Mouse (Mus musculus) induced T-regulatory cell, adult 2 months (primary cell): ENCODE data around the gene Rnf114.
A peak's percentile ranks its signal among the peaks of the same experiment; 100 is the strongest.

Experiments
- DNase-seq: peaks from one replicate; pipeline ENCODE4 v3.0.0-alpha.2; 2012; ENCODE audit warnings: low read depth

The Rnf114 gene

DNA sequence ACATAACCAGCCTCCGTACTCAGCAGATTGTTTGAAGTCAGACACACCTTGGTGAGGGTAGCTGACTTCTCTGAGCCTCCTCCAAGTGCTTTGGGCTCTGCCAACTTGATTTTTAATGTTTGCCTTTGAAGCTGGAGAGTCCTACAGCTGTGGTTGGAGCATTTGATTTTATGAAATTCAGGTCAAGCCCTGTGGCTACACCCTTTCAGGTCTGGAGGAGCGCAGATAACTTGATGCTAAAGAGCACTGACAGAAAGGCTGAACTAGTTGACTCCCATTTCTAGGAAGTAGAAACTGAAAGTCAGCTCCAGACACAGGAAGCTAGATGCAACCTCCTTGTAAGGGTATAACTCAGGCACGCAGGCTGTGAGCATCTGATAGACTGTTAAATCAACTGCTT, 12.7 kb downstream of the Rnf114 start:
- peak; percentile 93 for DNase-seq

DNA sequence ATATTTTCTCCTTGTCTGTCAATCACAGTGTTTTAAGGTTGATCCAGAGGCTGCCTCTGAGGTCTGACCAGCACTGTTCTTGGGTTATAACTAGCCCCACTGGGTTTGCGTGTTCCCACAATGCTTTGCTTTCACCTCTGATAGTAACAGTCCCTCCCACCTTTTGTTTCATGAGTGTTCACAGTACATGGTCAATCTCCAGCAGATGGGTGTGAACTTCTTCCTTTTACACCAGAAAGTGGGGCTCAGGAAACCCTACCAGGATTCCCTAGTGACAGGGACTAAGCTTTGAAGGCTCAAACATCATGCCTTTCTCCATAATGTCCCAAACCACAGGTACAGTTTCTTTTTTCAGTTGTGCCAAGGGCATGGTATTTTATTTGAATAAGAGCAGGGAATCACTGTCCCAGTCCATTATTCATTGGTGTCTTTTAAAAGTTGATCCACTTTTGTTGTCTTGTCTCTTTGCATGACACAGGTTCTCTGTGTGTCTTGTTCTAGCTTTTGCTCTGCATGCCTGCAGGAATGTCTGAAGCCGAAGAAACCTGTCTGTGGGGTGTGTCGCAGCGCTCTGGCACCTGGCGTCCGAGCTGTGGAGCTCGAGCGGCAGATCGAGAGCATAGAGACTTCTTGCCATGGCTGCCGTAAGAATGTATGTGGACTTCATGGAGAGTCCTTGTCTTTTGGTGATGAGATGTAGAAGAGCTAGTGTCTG, 14.3 kb downstream of the Rnf114 start:
- no peak for DNase-seq

DNA sequence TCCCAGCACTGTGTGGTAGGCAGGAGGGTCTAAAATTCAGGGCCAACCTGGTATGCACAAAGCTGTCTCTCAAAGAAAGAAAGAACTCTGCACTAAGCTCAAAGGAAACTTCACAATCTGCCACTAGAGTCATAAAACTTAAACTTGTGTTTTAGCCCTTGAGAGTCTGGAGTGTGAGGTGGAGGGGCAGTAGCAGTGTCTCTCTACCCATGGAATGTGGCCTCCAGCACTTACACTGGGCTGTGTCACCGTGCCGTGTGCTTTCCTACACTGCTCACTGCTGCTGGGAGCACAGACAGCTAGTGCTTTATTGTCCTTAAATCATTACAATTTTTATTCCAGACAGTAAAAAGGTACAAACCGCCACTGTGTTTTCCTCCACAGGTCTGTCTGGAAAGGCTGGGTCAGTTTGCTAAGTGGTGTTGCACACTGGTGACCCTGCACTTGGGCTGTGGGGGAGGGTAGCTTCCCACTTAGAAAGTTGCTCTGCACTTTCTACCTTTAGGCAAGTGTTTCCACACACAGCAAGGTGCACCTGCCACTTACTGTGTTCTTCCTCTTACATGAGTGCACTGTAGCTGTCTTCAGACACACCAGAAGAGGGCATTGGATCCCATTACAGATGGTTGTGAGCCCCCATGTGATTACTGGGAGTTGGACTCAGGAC, 15.4 kb downstream of the Rnf114 start:
- no peak for DNase-seq

DNA sequence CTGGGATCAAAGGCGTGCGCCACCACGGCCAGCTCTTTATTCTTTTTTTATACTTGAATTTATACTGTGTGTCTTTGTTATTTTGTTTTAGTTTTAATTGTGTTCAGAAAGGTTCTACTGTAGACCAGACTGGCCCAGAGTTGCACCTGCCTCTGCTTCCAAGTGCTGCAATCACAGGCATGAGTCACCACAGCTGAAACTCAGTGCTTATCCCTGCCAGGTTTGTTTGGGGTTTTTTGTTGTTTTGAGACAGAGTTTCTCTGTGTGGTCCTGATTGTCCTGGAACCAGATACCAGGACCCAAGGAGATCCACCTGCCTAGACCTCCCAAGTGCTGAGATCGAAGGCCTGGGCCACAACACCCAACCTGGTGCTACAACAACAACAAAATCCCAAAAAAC, 16.1 kb downstream of the Rnf114 start:
- DNase-seq = no peak

DNA sequence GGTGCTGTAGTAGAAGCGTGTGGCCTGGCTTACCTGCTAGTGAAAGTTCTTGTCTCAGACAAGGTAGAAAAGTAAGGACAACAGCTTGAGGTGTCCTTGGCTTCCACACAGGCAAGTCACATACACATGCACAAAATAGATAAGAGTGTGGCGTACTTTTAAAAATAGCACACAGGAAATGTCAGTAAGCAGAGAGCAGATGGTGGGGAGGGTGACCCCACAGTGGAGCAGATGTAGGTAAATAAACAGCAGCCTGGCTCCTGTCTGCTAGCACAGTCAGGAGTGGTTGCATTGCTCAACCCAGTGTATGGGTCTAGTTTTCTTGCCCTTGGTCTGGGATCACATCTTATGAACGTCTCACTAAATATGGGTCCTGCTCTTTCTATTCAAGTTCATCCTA, 18.0 kb downstream of the Rnf114 start:
- DNase-seq = no peak

DNA sequence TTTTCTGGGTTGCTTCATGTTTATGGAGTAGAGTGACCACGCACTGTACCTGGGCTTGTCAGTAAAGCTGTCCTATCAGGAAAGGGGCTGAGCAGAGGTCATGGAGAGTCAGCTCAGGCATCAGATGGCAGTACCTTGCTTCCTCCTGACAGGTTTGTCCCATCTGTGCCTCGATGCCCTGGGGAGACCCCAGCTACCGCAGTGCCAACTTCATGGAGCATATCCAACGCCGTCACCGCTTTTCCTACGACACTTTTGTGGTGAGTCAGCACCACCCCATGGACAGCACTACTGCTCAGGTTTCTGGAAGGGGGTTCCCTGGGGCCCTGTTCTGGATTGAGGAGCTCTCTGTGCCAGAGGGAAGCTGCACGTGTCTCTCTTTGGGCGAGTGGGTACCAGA, 19.9 kb downstream of the Rnf114 start:
- no peak for DNase-seq

DNA sequence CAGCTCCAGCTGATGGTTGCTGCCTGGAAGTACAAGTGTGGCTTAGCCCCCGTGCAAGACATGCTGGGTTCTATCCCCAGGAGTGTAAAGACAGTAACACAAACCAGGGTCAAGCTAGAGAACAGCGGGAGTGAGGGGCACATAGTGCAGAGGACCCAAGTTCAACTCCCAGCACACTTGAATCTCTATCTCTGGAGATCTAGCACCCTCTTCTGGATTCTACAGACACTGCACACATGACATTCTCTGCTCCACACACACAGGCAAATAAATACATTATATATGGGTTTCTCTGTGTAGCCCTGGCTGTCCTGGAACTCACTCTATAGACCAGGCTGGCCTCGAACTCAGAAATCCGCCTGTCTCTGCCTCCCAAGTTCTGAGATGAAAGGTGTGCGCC, 20.5 kb downstream of the Rnf114 start:
- peak; percentile 74 for DNase-seq

DNA sequence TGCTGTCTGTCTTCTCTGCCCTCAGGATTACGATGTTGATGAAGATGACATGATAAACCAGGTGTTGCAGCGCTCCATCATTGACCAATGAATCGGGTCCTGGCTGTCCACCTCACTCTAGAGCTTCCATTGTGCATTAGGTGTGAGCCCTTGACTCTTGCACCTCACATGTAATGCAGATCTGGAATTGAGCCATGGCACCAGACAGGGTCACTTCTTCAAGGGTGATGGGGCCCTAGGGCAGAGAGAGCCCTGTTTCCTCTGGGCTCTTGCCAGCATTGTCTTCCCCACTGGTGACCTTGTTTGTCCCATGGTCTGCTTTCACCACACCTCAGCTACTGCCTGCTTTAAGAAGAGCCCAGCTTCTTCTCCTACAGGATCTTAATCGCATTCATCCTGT, 22.2 kb downstream of the Rnf114 start:
- no peak for DNase-seq

DNA sequence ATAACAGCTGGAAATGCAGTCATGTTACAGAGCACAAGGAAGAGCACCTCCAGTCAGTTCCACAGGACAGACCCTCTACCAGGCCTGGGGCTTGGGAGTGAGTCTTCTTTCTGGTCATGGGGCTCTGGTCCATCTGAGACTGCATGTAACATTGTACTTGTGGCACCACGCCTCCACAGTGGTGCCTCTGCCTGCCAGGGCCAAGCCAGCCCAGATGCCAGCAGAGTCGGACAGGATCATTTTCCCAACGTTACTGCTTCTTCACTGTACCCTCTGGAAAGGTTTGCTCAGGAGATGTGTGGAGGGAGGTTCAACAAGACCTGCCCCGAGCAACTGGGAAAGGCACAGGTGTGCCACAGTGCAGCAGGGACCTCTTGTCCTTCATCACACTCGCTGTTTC, 23.2 kb downstream of the Rnf114 start:
- no peak for DNase-seq

DNA sequence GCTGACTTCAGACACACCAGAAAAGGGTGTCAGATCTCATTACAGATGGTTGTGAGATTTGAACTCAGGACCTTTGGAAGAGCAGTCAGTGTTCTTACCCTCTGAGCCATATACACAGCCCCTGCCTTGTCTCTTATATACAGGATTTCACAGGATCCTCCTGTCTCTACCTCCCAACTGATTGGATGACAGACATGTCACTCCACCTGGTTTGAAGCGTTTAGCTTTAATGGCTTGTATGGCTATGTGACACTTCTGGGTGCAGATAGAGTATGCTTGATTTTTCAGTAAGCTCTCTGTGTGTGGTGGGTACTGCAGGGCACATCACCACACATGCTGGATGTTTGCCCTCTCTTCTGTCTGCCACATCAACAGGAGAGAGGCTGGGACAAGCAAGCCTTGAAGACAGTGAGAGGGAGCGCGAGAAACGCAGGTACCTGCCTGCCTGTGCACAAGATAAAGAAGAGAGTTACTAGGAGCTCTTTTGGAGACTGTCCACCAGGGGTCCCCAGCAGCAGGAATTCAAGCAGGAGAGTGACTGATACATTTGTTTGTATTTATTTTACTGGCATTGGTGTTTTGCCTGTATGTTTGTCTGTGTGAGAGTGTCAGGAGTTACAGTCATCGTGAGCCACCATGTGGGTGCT, 27.3 kb downstream of the Rnf114 start:
- peak; percentile 63 for DNase-seq

DNA sequence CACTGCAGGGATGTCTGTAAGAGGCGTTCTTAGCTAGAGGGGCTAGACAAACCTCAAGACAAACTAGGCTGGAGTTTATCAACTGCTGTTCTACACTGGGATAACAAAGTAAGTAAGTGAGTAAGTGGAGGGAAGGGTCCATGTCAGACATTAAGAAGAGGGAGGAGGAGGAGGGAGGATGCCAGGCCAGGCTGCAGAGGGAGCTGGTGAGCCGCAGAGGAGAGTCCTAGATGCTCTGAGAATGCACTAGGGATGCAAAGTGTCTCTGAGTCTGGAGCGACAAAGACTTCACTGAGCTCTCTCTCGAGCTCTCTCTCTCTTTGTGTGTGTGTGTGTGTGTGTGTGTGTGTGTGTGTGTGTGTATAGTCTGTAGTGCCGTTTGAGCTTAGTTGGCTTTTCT, 35.8 kb downstream of the Rnf114 start:
- DNase-seq = peak; percentile 42

DNA sequence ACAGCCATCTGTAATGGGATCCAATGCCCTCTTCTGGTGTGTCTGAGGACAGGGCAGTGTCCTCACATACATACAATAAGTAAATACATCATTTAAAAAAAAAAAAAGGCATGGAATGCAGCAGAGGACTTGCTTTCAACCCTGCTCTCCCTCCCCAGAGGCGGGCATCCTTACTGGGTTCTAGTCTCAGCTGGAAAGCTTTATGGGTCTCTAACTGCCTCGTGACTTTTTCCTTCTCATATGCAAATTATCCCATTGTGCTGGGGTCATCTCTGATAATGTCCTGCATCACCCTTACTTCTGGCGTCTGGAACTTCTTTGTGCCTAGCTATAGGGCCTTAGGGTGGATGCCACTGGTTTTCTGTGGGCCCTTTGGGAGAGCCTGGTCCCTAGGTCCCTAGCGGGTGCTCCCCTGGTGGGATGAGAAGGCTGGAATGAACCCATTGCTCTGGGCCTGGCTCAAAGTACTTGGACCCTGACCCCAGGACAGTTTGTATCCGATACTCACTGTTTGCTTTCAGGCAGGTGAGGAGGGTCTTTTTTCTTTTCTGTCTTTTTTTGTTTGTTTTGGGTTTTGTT, 37.6 kb downstream of the Rnf114 start:
- no peak for DNase-seq

DNA sequence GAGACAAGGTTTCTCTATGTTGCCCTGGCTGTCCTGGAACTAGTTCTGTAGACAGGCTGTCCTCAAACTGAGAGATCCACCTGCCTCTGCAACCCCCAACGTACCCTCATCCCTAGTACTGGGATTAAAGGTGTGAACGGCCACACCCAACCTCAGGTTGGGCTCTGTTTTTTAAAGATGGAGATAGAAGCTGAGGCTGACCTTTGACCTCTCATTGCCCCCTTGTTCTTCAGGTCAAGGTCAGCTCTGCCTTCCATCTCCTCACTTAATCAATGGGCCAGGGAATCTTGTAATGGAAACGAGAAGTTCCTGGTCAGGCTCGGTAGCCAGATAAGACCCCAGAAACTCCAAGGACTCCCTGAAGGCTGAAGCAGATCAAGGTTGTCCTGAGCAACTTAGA, 38.1 kb downstream of the Rnf114 start:
- no peak for DNase-seq

DNA sequence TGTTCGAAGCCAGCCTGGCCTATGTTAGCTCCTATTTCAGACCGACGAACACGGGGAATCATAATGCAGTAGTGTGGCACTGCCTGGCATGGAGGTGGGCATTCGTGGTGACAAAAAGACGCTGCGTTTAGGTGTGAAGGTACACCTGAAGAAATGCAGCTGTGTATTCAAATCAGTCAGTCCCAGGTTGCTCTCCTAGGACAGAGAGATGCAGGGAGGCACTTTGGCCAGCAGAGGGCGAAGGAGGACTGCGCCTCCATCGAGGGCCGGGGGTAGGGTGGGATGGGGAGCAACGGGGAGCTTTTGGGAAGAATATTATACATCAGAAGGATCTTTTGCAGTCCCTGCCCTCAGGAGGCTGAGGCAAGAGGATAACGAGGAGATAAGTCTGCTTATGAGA, 39.7 kb downstream of the Rnf114 start:
- peak; percentile 79 for DNase-seq

DNA sequence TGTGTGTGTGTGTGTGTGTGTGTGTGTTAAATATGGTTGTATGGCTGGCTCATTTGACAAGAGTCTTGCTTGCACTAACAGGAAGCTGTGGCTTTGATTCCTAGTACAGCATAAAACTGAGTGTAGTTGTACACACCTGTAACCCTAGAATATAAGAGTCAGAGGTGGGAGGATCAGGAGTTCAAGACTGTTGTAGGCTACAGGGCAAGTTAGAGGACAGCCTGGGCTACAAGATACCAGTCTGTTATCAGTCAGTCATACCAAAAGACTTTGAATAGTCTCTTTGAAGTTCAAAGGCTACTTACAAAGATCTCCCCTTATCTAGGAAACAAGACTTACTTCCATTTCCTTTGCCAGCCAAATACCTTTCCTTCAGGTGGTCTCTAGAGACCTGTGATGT, 41.4 kb downstream of the Rnf114 start:
- peak; percentile 43 for DNase-seq

DNA sequence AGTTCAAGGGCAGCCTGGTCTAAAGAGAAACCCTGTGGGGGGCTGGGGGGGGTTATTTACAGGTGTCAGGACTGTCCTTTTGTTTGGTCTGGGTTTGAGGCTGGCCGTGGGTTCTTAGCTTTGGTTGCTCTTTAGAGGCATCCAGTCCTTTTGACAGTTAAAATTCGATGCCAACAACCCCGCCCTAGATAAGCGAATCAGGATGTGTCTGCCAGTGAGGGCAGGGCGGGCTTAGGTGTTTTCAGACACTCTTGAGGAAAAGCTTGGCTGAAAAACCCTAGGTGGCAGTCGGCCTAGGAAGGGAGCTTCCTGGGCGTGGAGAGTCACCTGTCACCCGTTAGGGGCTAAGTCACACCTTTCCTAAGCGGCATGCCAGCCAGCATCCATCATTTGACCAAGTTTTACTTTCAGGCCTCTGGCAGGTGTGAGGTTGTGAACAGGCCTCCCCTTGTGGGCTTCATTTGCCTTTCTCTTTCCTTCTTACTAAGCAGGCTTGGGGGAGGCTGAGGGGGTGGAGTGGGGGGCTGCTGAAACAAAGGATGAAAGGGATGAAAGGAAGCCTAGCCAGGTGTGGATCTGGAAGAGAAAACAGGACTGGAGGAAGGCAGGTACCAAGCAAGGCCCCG, 44.0 kb downstream of the Rnf114 start:
- peak; percentile 60 for DNase-seq

DNA sequence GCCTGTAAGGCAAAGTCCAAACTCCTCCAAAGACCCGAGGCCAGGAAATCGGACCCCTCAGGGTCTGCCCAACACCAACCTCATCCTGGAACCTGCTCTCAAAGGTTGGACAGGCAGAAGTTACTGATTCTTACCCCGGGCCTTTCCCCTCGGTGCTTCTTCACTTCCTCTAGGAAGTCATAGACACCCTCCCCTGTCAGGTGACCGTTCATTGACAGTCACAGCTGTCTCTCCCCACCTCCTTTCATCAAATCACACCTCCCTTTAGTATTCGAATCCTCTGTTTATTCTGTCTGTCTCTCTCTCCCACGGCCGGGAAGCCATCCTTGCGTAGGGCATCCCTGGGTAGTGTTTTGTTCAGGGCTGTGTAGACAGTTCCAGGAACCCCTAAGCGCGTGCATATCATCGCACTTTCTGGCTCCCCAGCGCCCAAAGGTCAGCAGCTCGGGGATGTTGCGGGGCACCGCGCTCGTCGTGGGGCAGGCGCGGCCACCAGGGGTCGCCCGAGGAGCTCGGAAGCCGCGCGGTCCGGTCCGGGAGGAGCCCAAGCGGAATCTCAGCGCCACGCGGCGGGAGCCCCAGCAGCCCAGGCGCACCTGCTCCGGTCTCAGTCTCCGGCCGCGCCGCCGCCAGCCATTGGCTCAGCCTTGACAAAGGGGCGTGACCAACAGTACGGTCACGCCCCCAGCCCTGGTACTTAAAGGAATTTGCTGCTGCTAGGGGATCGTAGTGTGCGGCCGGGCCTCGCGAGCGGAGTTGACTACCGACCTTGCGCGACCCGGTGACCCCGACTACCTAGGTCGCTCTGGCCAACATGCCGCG, 45.2 kb downstream of the Rnf114 start, which contains the start of gene Snai1:
Snai1 (plus strand) TSS at position 720 of the 822 bp plus-strand sequence.
- peak; percentile 94 for DNase-seq

DNA sequence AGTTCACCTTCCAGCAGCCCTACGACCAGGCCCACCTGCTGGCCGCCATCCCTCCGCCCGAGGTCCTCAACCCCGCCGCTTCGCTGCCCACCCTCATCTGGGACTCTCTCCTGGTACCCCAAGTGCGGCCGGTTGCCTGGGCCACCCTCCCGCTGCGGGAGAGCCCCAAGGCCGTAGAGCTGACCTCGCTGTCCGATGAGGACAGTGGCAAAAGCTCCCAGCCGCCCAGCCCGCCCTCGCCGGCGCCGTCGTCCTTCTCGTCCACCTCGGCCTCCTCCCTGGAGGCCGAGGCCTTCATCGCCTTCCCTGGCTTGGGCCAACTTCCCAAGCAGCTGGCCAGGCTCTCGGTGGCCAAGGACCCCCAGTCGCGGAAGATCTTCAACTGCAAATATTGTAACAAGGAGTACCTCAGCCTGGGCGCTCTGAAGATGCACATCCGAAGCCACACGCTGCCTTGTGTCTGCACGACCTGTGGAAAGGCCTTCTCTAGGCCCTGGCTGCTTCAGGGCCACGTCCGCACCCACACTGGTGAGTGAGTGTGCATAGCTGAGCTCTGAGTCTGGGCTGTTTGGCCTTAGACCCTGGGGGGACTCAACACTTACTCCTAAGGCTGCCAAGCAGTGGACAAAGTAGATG, 46.3 kb downstream of the Rnf114 start:
- DNase-seq = no peak

DNA sequence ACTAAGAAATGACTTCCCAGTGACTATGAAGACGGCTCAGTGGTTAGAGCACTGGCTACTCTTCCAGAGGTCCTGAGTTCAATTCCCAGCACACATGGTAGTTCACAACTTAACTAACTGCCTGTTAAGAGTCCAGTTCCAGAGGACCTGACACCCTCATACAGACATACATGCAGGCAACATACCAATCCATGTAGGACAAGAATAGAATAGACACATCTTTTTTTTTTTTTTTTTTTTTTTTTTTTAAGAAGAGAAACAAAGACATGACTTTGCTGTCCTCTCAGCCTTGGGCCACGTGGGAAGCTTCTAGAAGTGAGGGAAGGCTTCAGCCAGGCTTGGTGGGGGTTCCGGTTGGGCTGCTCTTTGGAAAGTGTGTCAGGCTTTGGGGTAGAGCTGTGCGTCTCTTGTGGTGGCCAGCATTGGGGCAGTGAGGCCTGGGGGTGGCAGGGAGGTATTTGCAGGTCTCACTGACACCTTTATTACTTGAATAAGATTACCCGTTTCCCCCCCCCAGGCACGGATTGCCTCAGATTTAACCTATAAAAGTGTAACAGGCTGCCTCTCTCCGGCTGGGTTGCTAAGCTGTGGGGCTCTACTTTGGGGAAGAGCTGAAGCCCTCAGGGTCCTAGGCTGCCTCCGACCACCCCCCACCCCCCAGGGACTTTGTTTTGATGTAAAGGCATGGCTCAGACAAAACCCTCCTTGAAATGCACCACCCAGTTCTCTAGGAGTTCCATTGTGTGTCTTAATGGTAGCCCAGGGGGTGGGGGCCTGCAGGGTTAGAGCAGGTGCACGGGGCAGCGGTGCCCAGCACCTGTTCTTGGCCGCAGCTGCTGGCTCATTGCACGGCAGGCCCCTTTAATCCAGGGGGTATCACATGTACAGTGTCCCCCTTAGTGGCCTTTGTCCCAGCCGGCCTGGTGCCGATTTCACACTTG, 47.4 kb downstream of the Rnf114 start:
- DNase-seq = no peak
